Mouse (Mus musculus): ENCODE measurements around the gene Tmcc2.

Gene Tmcc2

GRCm38 (mm10) chr1:132317894-132318863 is 72.9 kb downstream of the Tmcc2 start:
- CTCF ChIA-PET, result interaction anchor here (0.5 to 2.4 kb wide), 5 partner anchors 12 to 857 kb away, joined by 3 to 64 read pairs (median 4); no protein-coding TSS in a partner anchor

GRCm38 (mm10) chr1:132317413-132317812 is 73.7 kb downstream of the Tmcc2 start:
- CTCF ChIA-PET, result interaction anchor here (0.6 to 2.4 kb wide), 4 partner anchors 12 to 1259 kb away, joined by 3 to 64 read pairs (median 6); no protein-coding TSS in a partner anchor

- CTCF ChIA-PET, result interaction anchor here (0.8 to 2.4 kb wide), 3 partner anchors 11 to 39 kb away, joined by 3 to 64 read pairs (median 5); no protein-coding TSS in a partner anchor
These were observed 74.5 kb downstream of the Tmcc2 start for GRCm38 (mm10) chr1:132316625-132316994.

GRCm38 (mm10) chr1:132315889-132316624 is 75.0 kb downstream of the Tmcc2 start, which contains the start of gene Nuak2:
Nuak2 (plus strand) TSS chr1:132316126.
- CTCF ChIA-PET, result interaction anchor here (0.7 to 2.4 kb wide), 4 partner anchors 11 to 81 kb away, joined by 3 to 64 read pairs (median 4); no protein-coding TSS in a partner anchor

- CTCF ChIA-PET, result interaction anchor here (2.1 to 2.7 kb wide), 2 partner anchors 31 to 43 kb away, joined by 7 to 30 read pairs; no protein-coding TSS in a partner anchor
These were observed 78.4 kb downstream of the Tmcc2 start for GRCm38 (mm10) chr1:132312703-132313102.

DNA sequence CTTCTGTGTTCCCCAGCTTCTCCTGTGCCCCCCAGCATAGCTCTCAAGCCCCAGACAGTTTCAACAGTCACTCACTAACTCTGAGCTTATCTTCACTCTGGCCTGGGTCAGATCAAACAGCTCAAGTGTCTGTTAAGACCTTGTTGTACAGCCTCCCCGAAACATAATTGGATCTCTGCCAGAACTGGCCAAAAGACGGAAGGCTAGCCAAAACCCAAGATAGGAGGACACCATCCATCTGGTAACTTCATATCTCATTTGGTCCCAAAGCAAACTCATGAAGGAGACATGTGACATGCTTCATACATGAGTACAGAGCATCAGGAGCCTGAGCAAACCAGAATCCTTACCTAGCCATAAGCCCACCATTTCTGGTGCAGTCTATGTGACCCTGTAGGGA is 79.0 kb downstream of the Tmcc2 start:
- CTCF ChIA-PET, result interaction anchor here (0.6 to 2.7 kb wide), 4 partner anchors 15 to 43 kb away, joined by 7 to 30 read pairs (median 9); no protein-coding TSS in a partner anchor

DNA sequence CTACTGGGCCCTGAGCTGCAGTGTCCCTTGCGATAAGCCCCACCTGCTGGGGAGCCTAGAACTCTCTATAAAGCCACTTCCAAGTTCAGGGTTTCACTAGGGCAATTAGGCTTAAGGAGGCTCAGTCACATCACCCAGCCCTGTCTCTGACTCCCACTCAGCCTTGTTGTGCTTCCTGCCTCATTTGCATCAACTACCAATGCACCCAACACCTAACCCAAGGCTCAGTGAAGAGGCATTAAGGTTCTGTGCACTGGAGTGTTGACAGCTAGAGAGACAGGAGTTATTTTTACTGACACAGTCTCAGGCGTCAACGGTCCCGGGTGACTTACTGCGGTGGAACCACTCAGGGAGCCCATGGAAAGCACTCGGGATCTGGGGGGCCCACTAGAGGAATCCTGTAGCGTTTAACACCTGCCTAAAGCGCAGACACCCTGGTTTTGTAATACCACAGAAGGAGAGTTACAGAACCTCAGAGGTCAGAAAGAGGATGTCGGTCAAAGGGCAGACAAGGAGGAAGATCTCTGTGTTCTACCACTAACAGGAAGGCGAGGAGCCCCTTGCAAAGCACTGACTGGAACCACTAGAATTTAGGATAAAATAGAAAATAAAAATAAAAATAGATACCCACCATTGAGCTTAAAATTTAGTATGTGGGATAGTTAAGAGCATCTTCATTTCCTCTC is 79.8 kb downstream of the Tmcc2 start:
- CTCF ChIA-PET, result interaction anchor here (0.6 to 2.7 kb wide), 4 partner anchors 14 to 44 kb away, joined by 7 to 30 read pairs (median 9); no protein-coding TSS in a partner anchor

DNA sequence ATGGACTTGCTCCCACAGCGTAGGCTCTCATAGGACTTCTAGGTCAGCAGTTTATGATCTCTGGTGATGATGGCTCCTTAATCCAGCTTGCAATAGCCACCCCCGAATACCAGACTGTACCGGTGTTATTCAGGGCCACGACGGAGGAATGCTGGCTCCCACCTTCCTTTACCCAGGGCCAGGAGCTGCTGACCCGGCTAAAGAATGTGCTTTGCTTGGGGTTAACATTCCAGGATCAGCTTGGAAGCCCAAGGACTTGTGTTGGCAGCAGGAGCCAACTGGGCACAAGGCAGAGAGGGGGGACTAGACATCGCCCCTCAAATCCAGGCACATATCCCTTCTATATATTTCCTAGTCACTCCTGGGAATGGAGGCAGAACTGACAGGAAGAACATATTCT is 80.3 kb downstream of the Tmcc2 start:
- CTCF ChIA-PET, result interaction anchor here (1.8 kb wide), 1 partner anchor 36 kb away, joined by 7 read pairs; no protein-coding TSS in a partner anchor

- CTCF ChIA-PET, result no interaction called here
These were observed 82.4 kb downstream of the Tmcc2 start for GRCm38 (mm10) chr1:132308674-132309073.

DNA sequence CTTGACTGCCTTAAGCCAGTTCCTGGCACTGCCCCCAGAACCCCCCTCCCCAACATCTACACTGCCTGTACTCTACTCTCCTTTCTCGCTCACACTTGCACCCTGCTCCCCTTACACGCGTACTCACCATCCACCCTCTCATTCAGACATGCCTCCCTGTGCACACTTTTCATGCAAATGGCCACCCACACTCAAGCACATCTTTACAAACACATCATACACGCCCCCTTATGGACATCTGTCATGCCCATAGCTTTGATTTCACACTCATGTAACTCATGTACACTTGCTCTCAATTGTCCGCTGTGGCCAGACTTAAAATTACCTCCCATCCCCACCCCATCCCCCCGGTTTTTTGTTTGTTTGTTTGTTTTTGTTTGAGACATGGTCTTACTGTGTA is 83.1 kb downstream of the Tmcc2 start:
- CTCF ChIA-PET, result interaction anchor here (0.6 to 2.3 kb wide), 3 partner anchors 10 to 635 kb away, joined by 3 to 7 read pairs (median 3); partner anchors contain the start of gene Klhdc8a

GRCm38 (mm10) chr1:132306808-132307207 is 84.3 kb downstream of the Tmcc2 start:
- CTCF ChIA-PET, result interaction anchor here (2.3 kb wide), 1 partner anchor 9 kb away, joined by 7 read pairs; the partner anchor contains the start of gene Klhdc8a

Measured in spleen, embryonic (tissue).